Mouse (Mus musculus) intestine, embryonic 15.5 days (tissue): ENCODE results near the gene Cmah. TPM values are rescaled to one million over a fixed set of nuclear protein-coding genes. Genes with fewer than 3 reads are reported as not detected.

ENCODE experiments used
- ATAC-seq: fragments of 200-750 bp; cut with Nextera tagmentation; 2 replicates; pipeline ENCODE4 v1.8.0; 2017; ENCODE audit warnings: moderate TSS enrichment, moderate library complexity
- H3K27ac ChIP-seq: fragments of 300-500 bp; sonication (generic); 2 replicates; pipeline ENCODE4 v1.5.1; 2015; ENCODE audit warnings: mild to moderate bottlenecking, inconsistent platforms
- H3K27me3 ChIP-seq: fragments of 300-500 bp; sonication (generic); replicated peaks from 2 replicates; pipeline ENCODE4 v1.6.1; 2015; ENCODE audit warnings: inconsistent platforms
- H3K36me3 ChIP-seq: fragments of 300-500 bp; sonication (generic); 2 replicates; pipeline ENCODE4 v1.6.1; 2015; ENCODE audit warnings: inconsistent platforms
- H3K4me1 ChIP-seq: fragments of 300-500 bp; sonication (generic); replicated peaks from 2 replicates; pipeline ENCODE4 v1.6.1; 2015; ENCODE audit warnings: inconsistent platforms
- H3K4me2 ChIP-seq: fragments of 300-500 bp; sonication (generic); replicated peaks from 2 replicates; pipeline ENCODE4 v1.6.1; 2015; ENCODE audit warnings: mild to moderate bottlenecking, inconsistent platforms
- H3K4me3 ChIP-seq: fragments of 300-500 bp; sonication (generic); replicated peaks from 2 replicates; pipeline ENCODE4 v1.5.1; 2015; ENCODE audit warnings: inconsistent platforms
- H3K9ac ChIP-seq: fragments of 300-500 bp; sonication (generic); 2 replicates; pipeline ENCODE4 v1.6.1; 2015; ENCODE audit warnings: inconsistent platforms
- H3K9me3 ChIP-seq: fragments of 300-500 bp; sonication (generic); 2 replicates; pipeline ENCODE4 v1.6.1; 2016; ENCODE audit warnings: inconsistent platforms
- WGBS: fragments of 180-500 bp; shearing (Covaris S2); methylation state at CpG from one replicate; pipeline ENCODE4 v1.1.7; 2015; 5-methylcytosine and 5-hydroxymethylcytosine counted together
- polyA plus RNA-seq: library from polyadenylated mRNA; unstranded; fragments of >200 nt; fragmentation: Nextera tagmentation; extraction: Ambion mirVana; gene quantifications from 2 replicates; pipeline ENCODE4 v1.2.1, GENCODE M21; 2015

Gene Cmah
- polyA plus RNA-seq, 1 experiment from 2014 or later: 0.39 TPM

DNA sequence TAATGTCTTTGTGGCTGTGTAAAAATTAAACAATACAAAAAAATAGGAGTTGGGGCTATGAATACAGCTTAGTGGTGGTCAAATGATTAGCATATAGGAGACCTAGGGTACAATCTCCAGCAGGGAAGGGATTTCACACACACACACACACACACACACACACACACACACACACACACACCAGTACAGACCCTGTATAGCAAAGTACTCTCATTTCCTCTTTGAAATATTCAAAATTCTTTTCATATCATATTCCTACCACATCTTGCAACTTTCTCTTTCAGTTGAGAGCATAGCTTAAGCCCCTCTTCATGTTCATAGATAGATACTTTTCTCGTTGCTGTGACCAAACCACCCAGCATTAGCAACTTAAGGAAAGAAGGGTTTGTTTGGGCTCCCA is 181.7 kb downstream of the Cmah start:
- Histone ChIP-seq H3K4me1 (no peaks in the 10 kb centered on the region), H3K4me3 (no peak overlapping the region), H3K36me3 (no peaks in the 10 kb centered on the region), H3K4me2 (no peak overlapping the region), H3K9me3 (no peaks in the 10 kb centered on the region), H3K27ac (no peak overlapping the region), H3K9ac (no peak overlapping the region), H3K27me3 (no peaks in the 10 kb centered on the region)
- 69% methylated on average over 1 of the region's 1 CpGs for WGBS
- no peak for ATAC-seq

DNA sequence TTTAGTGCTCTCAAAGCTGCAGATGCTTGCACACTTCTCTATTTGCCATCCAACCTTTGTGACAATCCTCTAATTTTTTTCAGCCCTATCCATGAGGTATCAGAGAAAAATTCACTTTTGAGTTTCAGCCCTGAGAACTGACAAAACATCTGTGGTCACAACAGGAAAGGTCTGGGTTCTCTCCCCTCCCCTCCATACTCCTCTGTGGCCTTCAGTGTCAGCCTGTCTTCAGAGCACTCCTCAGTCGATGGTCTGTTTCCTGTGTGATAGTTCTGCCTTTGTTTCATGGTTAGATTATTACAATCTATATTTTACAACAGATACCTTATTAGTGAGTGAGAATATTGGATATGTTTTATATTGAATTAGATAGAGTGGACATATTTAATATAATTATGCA is 184.2 kb downstream of the Cmah start:
- no peaks in the 10 kb centered on the region for H3K9me3 ChIP-seq
- H3K36me3 ChIP-seq: no peaks in the 10 kb centered on the region
- no peaks in the 10 kb centered on the region for H3K27me3 ChIP-seq
- 72% methylated on average over 1 of the region's 1 CpGs for WGBS
- no peak overlapping the region for H3K4me3 ChIP-seq
- H3K4me2 ChIP-seq: no peak overlapping the region
- ATAC-seq: no peak
- H3K27ac ChIP-seq: no peak overlapping the region
- no peak overlapping the region for H3K9ac ChIP-seq
- H3K4me1 ChIP-seq: no peaks in the 10 kb centered on the region

DNA sequence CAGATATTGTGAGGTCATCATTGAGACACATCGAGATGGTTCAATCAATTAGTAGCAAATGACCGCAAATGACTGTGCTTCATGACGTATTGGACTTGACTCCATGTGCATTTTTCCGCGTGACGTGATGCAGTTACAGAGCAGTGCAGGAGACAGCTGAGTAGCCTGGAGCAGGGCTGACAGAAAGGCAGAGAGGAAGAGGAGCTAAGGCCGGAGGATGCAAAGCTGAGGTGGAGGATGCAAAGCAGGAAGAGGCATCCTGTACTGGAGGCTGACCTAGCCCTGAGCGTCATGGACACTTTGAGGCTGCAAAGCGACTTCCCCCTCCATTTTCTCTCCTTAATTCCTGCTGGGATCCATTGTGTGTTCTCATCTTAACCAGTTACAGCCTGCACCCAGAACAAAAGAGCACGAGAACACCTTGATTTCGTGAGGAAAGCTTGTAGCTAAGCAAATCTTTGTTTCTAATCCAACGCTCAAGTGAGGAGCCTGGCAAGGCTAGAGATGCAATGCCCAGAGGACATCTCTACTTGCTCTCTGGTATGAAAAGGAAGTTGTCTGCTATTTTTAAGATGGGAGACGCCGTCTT is 184.8 kb downstream of the Cmah start:
- Histone ChIP-seq H3K27ac (no peak overlapping the region), H3K4me1 (no peaks in the 10 kb centered on the region), H3K9ac (no peak overlapping the region), H3K4me3 (no peak overlapping the region), H3K9me3 (no peaks in the 10 kb centered on the region), H3K27me3 (no peaks in the 10 kb centered on the region), H3K4me2 (no peak overlapping the region), H3K36me3 (no peaks in the 10 kb centered on the region)
- 78% methylated on average over 14 of the region's 14 CpGs for WGBS
- ATAC-seq: no peak

DNA sequence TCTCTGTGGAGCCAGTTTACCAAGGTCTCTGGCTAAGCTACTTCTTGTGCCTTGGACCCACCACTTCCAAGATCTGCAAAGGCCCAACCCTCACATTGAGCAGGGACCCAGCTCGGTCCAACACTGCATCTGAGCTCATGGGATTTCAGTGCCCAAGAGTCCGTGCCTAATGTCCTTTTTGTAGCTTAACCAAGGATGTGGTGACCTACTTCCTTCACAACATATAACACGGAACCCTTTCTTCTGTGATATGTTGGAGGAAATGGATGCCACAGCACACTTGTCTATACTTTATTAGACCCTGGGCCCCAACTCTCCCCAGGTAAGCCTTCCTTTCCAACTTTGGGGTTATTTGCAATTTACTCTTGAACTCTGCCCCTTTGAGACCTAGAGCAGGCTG is 186.5 kb downstream of the Cmah start:
- Histone ChIP-seq H3K9ac (no peak overlapping the region), H3K27me3 (no peaks in the 10 kb centered on the region), H3K4me3 (no peak overlapping the region), H3K27ac (no peak overlapping the region), H3K4me1 (no peaks in the 10 kb centered on the region), H3K36me3 (no peaks in the 10 kb centered on the region), H3K4me2 (no peak overlapping the region), H3K9me3 (no peaks in the 10 kb centered on the region)
- 91% methylated on average over 3 of the region's 3 CpGs for WGBS
- no peak for ATAC-seq

DNA sequence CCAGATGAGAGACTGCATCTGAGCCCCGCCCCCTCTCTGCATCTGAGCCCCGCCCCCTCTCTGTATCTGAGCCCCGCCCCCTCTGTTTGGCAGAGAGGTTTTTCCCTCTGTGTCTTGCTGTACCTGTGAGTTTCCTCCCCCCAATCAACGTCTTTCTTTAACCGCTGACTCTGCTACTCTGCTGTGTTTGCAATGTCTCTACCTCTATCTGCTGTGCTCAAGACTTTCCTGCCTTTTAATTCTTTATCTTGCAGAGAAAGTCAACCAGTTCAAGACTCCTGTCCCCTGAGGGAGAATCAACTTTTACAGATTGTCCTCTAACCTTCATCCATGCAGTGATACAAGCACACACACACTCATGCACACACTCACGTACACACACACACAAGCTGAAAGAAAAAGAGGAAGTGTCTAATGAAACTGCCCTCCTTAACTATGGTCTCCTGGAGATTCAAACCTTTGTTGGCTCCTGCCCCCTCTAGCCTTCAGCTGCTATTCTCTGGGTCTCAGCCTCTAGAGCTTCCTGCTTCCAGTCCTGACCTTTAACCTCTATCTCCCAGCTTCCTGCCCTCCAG is 188.0 kb downstream of the Cmah start:
- no peak overlapping the region for H3K4me2 ChIP-seq
- H3K4me3 ChIP-seq: no peak overlapping the region
- no peak overlapping the region for H3K9ac ChIP-seq
- no peaks in the 10 kb centered on the region for H3K27me3 ChIP-seq
- ATAC-seq: no peak
- H3K36me3 ChIP-seq: no peaks in the 10 kb centered on the region
- H3K27ac ChIP-seq: no peak overlapping the region
- WGBS: 56% methylated on average over 5 of the region's 6 CpGs
- H3K4me1 ChIP-seq: peaks cover 3% of the 10 kb centered on the region; the same call in 1 of the 2 replicates
- no peaks in the 10 kb centered on the region for H3K9me3 ChIP-seq

DNA sequence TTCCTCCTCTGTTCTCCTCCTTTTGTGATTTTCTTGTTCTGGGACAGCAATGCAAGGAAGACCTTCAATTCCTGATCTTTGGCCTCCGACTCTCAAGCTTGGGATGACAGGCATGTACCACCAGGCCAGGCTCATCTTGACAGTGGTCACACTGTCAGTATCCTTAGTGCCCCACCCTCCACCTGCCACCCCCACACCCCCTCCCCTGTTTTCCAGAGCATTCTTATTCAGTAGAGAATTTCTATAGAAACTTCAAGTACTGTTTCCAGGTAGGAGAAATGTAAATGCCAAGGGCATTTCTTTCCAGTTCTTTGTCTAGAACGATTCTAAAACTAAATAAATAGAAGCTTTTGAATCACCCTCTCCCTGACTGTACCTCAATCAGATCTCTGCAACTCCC is 190.6 kb downstream of the Cmah start:
- H3K4me3 ChIP-seq: no peak overlapping the region
- no peak for ATAC-seq
- 75% methylated on average over 2 of the region's 2 CpGs for WGBS

DNA sequence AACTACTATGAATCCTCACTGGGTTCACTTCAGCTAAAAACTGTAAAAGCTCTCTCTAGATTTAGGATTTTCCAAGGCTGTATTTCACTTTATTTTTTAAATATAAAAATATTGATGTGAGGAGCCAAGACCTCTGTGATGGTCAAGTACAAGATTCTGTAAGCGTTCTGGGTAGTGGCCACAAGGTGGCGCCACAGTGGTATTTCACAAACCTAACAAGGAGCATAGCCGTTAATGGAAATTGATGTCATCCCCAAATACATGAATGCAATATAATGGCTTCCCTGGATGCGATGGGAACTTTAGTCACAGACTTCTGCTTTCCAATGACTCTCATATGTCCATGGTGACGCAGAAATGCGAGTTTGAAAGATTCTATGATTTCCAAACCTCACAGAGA is 191.7 kb downstream of the Cmah start:
- H3K4me1 ChIP-seq: peaks cover 4% of the 10 kb centered on the region; the same call in 1 of the 2 replicates
- H3K4me2 ChIP-seq: no peak overlapping the region
- 40% methylated on average over 6 of the region's 6 CpGs for WGBS
- H3K27ac ChIP-seq: no peak overlapping the region
- H3K36me3 ChIP-seq: no peaks in the 10 kb centered on the region
- H3K9me3 ChIP-seq: no peaks in the 10 kb centered on the region
- no peak overlapping the region for H3K4me3 ChIP-seq
- H3K27me3 ChIP-seq: no peaks in the 10 kb centered on the region
- no peak overlapping the region for H3K9ac ChIP-seq
- ATAC-seq: no peak

More for the DNA sequence above, 190.6 kb downstream of the Cmah start:
- no peak overlapping the region for H3K9ac ChIP-seq
- H3K4me2 ChIP-seq: no peak overlapping the region
- H3K27ac ChIP-seq: no peak overlapping the region
- no peaks in the 10 kb centered on the region for H3K27me3 ChIP-seq
- H3K9me3 ChIP-seq: no peaks in the 10 kb centered on the region
- no peaks in the 10 kb centered on the region for H3K36me3 ChIP-seq
- H3K4me1 ChIP-seq: peaks cover 4% of the 10 kb centered on the region; the same call in 1 of the 2 replicates

DNA sequence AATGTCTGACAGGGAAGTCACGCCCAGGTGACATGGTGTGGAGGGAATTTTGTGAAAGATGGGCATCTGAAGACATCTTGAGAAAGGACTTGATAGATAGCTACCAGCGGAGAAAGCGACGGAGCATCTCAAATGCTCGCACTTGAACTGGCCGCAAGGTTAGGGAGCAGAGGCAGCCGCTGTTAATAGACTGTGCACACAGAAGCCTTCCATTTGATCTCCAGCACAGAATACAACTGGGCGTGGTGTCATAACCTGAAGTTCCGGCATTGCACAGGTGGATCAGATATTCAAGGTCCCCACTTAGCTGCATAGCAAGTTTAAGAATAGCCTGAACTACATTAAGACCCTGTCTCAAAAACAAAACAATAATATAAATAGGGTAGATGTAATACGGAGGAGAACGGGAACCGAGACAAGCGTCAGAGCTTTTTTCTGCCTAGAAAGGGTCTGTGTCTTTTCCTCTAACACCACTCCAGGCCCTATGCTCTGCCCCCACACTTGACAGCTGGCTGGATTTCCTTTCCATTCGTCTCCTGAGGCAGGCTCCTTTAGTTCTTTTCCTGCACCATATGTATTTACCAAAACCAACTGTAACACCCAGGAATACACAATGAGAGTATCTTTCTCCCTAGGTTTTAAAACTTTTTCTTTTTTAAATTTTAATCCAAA is 192.9 kb downstream of the Cmah start:
- Histone ChIP-seq H3K4me3 (no peak overlapping the region), H3K36me3 (no peaks in the 10 kb centered on the region), H3K9me3 (no peaks in the 10 kb centered on the region), H3K27me3 (no peaks in the 10 kb centered on the region), H3K9ac (no peak overlapping the region), H3K27ac (no peak overlapping the region), H3K4me1 (peaks cover 4% of the 10 kb centered on the region; the same call in 1 of the 2 replicates), H3K4me2 (no peak overlapping the region)
- ATAC-seq: 0 out of 2 replicates have a peak, but pooled peaks have one; percentile 65
- WGBS: 60% methylated on average over 14 of the region's 14 CpGs

DNA sequence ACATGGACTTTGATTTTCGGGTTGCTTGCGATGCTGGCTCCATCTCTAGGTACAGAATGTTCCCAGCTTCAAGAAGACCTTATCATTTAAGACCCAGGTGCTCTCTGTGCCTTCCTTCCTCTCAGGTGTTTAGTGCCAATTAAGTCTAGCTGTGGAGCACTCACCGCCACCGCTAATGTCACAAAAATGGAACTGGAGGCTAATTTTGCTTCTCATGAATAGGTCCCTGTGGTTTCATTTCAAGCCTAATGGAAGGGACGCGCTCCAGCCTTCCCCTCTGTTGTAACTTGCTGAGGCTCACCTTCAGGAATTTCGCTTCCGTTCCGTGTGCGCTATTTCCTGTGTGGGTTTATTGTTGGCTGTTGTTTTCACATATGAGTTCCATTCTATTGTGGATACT is 193.6 kb downstream of the Cmah start:
- Histone ChIP-seq H3K4me3 (no peak overlapping the region), H3K4me2 (no peak overlapping the region), H3K4me1 (peaks cover 4% of the 10 kb centered on the region; the same call in 1 of the 2 replicates), H3K27ac (no peak overlapping the region), H3K36me3 (no peaks in the 10 kb centered on the region), H3K9ac (no peak overlapping the region), H3K27me3 (no peaks in the 10 kb centered on the region), H3K9me3 (no peaks in the 10 kb centered on the region)
- WGBS: 86% methylated on average over 10 of the region's 10 CpGs
- no peak for ATAC-seq

DNA sequence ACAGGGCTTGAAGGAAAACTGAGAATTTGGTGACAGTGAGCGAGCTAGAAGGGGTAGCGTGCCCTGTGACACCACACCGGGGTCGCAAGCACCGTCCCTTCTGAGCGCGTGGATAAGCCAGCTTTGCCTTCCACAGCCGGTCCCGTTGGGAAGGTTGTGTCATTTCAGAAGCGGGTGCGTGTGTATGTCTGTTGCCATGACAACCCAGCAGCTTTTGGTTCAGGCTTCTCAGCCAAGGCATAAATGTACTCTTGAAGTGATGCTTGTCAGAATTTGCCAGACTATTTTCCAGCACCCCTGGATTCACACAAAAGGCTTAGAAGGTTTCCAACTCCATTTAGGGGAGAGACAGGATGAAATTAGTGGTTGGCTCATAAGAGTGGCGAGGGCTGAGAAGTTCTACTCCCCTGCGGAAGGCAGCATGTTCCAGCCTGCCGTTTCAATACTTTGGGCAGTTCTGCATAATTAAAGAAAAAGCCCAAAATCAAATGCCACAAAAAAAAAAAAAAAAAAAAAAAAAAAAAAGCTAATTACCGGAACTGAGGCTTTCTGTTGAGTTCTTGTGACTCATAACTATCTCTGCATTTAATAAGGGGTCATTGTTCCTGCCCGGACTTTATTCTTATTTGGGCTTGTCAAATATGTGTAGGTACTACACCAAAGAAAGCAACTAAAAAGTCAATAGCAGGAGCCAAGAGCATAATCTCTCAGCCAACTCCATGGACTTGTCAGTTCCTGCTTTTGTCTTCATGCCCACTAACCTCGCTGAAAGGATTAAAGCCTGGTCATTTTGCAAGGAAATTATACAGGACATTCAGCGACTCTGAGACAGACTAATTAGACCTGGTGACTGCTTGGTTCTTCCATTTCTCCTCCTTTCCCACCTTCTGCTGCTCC is 194.5 kb downstream of the Cmah start:
- no peaks in the 10 kb centered on the region for H3K9me3 ChIP-seq
- no peak overlapping the region for H3K27ac ChIP-seq
- no peaks in the 10 kb centered on the region for H3K36me3 ChIP-seq
- no peak overlapping the region for H3K4me2 ChIP-seq
- 63% methylated on average over 18 of the region's 18 CpGs for WGBS
- no peaks in the 10 kb centered on the region for H3K27me3 ChIP-seq
- H3K4me1 ChIP-seq: peaks cover 4% of the 10 kb centered on the region; the same call in 1 of the 2 replicates
- no peak overlapping the region for H3K9ac ChIP-seq
- no peak overlapping the region for H3K4me3 ChIP-seq
- no peak for ATAC-seq

DNA sequence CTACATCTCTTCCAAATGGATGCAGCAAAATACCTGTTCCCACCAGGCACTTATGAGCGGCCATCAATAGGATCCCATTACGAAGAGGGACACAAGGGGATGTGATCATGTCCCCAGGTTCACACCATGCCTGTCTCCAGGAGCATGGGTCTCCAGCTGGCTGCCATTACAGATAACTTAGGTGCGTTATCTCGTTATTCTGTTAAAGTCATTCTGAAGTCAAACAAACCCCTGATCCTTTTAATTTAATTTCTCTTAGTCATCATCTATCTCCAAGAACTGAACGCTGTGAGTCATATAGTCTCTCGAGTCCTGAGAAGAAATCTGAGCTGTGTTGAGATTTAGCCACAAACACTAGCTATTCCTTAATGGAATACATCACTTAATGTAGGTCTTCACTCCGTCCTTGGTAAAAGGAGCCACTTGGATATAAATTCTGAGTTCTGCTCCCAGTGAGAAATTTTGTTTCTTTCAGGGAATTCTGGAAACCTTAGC is 195.2 kb downstream of the Cmah start:
- no peak for ATAC-seq
- Histone ChIP-seq H3K36me3 (no peaks in the 10 kb centered on the region), H3K4me3 (no peak overlapping the region), H3K27me3 (no peaks in the 10 kb centered on the region), H3K4me2 (no peak overlapping the region), H3K9ac (no peak overlapping the region), H3K27ac (no peak overlapping the region), H3K4me1 (peaks cover 4% of the 10 kb centered on the region; the same call in 1 of the 2 replicates), H3K9me3 (no peaks in the 10 kb centered on the region)
- WGBS: 72% methylated on average over 7 of the region's 7 CpGs
